Mouse (Mus musculus): ENCODE measurements around the gene Il1rapl2. TPM values are rescaled to one million over a fixed set of nuclear protein-coding genes. Genes with fewer than 3 reads are reported as not detected.

The Il1rapl2 gene
- 1 to 10 TPM; 6.7 to 7.0 TPM for total RNA-seq (2021)

- DNase-seq (ENCODE audit: low spot score in 2 of 2), result peak in 1 of 2 experiments; percentile 13
- intact Hi-C loops (cut with DNase I), result loop anchor here (5.0 kb wide), 1 partner anchor 602 kb away; no protein-coding TSS in a partner anchor
These were observed at the start of gene Il1rapl2 for GRCm38 (mm10) chrX:137570321-137571195. Gene Il1rapl2 (plus strand): TSS chrX:137570608.

DNA sequence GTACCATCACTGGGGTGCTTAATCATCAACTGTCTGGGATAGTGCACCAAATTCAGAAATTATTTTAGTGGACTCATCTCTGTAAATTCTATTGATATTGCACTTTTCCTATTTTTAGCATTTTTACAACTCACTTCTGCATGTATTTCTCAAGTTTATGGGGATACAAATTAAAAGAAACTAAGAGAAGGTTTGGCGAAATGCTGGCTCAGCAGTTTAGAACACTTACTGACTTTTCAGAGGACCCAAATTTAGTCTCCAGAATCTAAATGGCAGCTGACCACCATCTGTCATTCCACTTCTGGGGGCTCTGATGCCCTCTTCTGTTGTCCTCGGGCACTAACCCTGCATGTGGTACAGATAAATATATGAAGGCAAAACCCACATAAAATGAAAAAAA, 22.1 kb upstream of the Il1rapl2 start:
- intact Hi-C loops (cut with DNase I), result no loop called here
- DNase-seq (ENCODE audit: low spot score in 2 of 2), result no peak

- DNase-seq (ENCODE audit: low spot score in 2 of 2), result no peak
- intact Hi-C loops (cut with DNase I), result loop anchor here (5.0 kb wide), 2 partner anchors 377 to 603 kb away; no protein-coding TSS in a partner anchor
These were observed 778 bp upstream of the Il1rapl2 start for GRCm38 (mm10) chrX:137569472-137570188.

GRCm38 (mm10) chrX:137582656-137583055, 12.2 kb downstream of the Il1rapl2 start:
- DNase-seq (ENCODE audit: low spot score in 2 of 2), result no peak
- intact Hi-C loops (cut with DNase I), result no loop called here

GRCm38 (mm10) chrX:137620697-137621096, 50.3 kb downstream of the Il1rapl2 start:
- no peak for DNase-seq (ENCODE audit: low spot score in 2 of 2)
- intact Hi-C loops (cut with DNase I), result no loop called here

DNA sequence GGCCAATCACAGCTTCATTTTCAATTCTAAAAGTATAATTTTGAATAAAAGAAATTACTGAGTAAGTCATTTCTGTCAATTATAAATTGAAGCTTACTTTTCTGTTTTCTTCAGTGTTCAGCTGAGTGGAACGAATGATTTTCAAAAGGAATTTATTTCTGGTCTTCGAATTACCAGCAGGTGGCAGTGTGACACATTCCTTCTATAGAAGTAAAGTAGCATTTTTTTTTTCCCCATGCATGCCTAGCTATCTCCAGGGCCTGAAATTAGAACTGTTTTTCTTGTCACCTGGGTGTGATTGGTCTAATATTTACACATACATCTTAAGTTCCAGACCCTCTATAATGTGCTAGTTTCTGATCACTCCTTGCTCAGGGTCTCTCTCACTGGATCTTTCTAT, 96.6 kb downstream of the Il1rapl2 start:
- peak; percentile 14 to 45 for DNase-seq (ENCODE audit: low spot score in 2 of 2)
- intact Hi-C loops (cut with DNase I), result loop anchor here (10.0 kb wide), 1 partner anchor 508 kb away; no protein-coding TSS in a partner anchor

- intact Hi-C loops (cut with DNase I), result no loop called here
- DNase-seq (ENCODE audit: low spot score in 2 of 2), result no peak
These were observed 117.6 kb downstream of the Il1rapl2 start for GRCm38 (mm10) chrX:137687974-137688373.

DNA sequence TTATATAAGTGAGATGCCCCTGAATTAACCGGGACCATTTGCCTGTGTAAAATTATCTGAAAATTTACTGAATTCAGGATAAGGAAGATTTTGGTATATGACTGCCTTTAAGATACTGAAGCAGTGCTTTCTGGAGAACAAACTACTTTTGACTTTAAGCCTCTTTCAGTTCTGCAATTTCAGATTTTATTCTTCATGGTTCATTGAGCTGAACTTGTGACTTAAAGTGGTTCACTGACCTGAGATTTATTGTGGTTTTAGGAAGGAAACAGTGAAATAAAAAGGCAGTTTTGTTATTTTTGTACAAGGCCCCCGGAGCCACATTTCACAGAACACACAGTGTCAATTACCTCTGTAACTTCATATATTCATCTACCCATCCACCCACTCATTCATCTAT, 129.6 kb downstream of the Il1rapl2 start:
- no peak for DNase-seq (ENCODE audit: low spot score in 2 of 2)
- intact Hi-C loops (cut with DNase I), result no loop called here

DNA sequence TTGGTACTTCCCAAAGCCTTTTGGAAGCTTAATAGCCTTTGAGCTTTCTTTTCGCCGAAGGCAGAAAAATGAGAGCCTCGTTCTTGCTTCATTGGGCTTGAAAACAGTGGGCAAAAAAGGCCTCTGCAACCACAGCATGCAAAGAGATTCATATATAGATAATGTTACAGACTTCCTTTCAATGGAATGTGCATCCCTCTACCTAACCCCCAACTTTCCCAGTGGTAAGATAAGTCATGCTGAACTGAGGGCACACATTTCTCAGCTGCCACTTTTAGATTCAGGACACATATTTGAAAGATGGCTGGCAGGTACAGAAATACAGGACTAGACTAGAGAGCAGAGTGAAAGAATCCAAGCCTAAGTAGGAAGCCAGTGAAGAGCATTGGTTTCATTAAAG, 185.1 kb downstream of the Il1rapl2 start:
- DNase-seq (ENCODE audit: low spot score in 2 of 2), result no peak
- intact Hi-C loops (cut with DNase I), result no loop called here

DNA sequence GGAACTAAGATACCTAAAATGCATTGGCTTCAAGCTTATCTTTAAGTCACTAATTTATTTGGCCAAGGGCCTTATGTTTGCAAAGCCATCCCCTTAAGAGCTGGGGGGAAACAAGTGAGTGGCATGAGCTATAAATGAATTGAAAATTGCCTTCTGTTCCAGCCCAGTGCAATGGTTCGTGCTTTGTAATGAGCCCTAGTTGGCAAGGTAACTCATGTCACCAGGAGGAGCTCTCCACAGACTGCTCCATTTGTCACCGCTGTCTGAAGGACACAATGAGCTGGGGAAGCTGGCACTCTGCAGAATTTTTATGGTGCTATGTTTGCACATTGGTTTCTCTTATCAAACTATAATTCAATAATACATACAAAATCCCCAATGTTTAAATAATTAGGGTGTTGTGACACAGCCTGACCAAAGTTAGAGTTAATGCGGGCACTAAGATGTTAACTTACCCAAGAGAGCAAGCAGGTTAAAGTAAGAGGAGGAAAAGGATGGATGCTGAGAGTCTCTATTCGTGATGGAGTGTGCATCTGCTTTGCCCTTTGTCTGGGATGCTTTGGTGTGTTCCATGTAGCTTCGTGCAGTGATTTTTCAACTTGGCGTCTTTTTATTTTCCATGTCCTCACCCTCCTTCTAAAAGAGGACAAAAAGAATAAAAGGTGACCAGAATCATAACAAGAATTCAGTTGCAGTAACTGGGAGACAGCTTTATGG, 235.2 kb downstream of the Il1rapl2 start:
- intact Hi-C loops (cut with DNase I), result no loop called here

GRCm38 (mm10) chrX:137806231-137807114, 236.1 kb downstream of the Il1rapl2 start:
- no peak for DNase-seq (ENCODE audit: low spot score in 2 of 2)
- intact Hi-C loops (cut with DNase I), result no loop called here

More for the DNA sequence above, 235.2 kb downstream of the Il1rapl2 start:
- DNase-seq (ENCODE audit: low spot score in 2 of 2), result no peak

- intact Hi-C loops (cut with DNase I), result no loop called here
These were observed 239.1 kb downstream of the Il1rapl2 start for GRCm38 (mm10) chrX:137809526-137809925.

GRCm38 (mm10) chrX:137812151-137812550, 241.7 kb downstream of the Il1rapl2 start:
- intact Hi-C loops (cut with DNase I), result no loop called here
- DNase-seq (ENCODE audit: low spot score in 2 of 2), result peak in 1 of 2 experiments; percentile 61

More at GRCm38 (mm10) chrX:137809526-137809925, 239.1 kb downstream of the Il1rapl2 start:
- DNase-seq (ENCODE audit: low spot score in 2 of 2), result no peak

GRCm38 (mm10) chrX:137848936-137849335, 278.5 kb downstream of the Il1rapl2 start:
- peak; percentile 2 to 44 for DNase-seq (ENCODE audit: low spot score in 2 of 2)
- intact Hi-C loops (cut with DNase I), result no loop called here

DNA sequence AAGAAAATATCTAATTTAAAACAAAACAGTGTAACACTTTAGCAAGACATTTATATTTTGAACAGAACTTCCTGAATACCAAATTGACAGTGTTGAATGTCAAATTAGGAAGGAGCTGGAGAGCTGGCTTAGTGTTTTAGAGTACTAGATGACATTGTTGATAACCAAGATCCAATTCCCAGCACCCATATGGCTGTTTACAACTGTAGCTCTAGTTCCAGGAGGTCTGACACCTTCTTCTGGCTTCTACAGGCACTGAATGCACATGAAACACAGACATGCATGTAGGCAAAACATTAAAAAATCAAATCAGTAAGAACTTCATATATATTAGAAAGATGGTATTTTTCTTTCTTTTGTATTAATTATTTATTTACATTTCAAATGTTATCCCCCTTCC, 353.1 kb downstream of the Il1rapl2 start:
- intact Hi-C loops (cut with DNase I), result no loop called here
- DNase-seq (ENCODE audit: low spot score in 2 of 2), result no peak

- DNase-seq (ENCODE audit: low spot score in 2 of 2), result peak in 1 of 2 experiments; percentile 4
- intact Hi-C loops (cut with DNase I), result no loop called here
These were observed 356.4 kb downstream of the Il1rapl2 start for GRCm38 (mm10) chrX:137926835-137927234.

- intact Hi-C loops (cut with DNase I), result no loop called here
- peak in 1 of 2 experiments; percentile 59 for DNase-seq (ENCODE audit: low spot score in 2 of 2)
These were observed 377.3 kb downstream of the Il1rapl2 start for GRCm38 (mm10) chrX:137947741-137948140.

GRCm38 (mm10) chrX:137971306-137971705, 400.9 kb downstream of the Il1rapl2 start:
- DNase-seq (ENCODE audit: low spot score in 2 of 2), result no peak
- intact Hi-C loops (cut with DNase I), result no loop called here

- intact Hi-C loops (cut with DNase I), result no loop called here
- no peak for DNase-seq (ENCODE audit: low spot score in 2 of 2)
These were observed 472.7 kb downstream of the Il1rapl2 start for GRCm38 (mm10) chrX:138043113-138043512.
